In the genomic region with DNA sequence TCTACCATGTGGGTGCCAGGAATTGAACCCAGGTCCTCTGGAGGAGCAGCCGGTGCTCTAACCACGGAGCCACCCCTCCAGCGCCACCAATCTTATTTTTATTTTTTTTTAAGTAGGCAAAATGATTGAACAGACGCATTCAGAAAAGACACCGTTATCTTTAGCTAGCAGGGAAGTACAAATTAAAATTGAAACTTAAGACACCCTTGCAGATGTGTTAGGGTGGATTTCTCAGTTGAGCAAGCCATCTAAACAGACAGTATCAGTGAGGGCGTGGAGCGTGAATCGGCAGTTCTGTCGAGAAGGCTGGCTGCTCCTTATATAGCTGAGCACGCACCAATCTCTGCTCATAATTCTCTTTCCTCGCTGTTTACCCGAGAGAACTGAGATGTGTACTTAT, we compare ENCODE assay signal across 25 mouse cellular contexts. TPM values are rescaled to one million over a fixed set of nuclear protein-coding genes. Genes with fewer than 3 reads are reported as not detected.
A peak's percentile ranks its signal among the peaks of the same experiment; 100 is the strongest.
DNase-seq lines count a peak whose midpoint lies in the region; ATAC-seq and TF ChIP-seq lines count a peak whose summit lies in the region.
"Had no signal": no experiment of that assay in that cellular context is flagged by ENCODE, and none has a peak within 500 bp of the region (broad histone marks: within the 10 kb centered on the region; RNA-seq: fewer than 3 reads in every experiment).

No protein-coding gene starts in this region.

- peak; percentile 51 for ATAC-seq in megakaryocyte-erythroid progenitor cell, adult 5-6 weeks (replicated peaks; ENCODE audit: low FRiP score, low TSS enrichment, poor library complexity, severe bottlenecking)
- no peak for ATAC-seq in intestine, postnatal 0 days
- ATAC-seq: activated CD4-positive, CD25-positive, alpha-beta regulatory T cell, adult 4 months; CD4-positive, CD25-positive, alpha-beta regulatory T cell, adult 4 months; forebrain, embryonic 15.5 days; Patski had no signal

- 89% methylated on average over 12 of the region's 12 CpGs for WGBS in intestine, postnatal 0 days

- TF ChIP-seq CTCF in intestine, postnatal 0 days (IDR thresholded peaks at IDR 0.05; ENCODE audit: low read depth), result no peak

- H3K4me2 ChIP-seq in intestine, postnatal 0 days (replicated peaks; ENCODE audit: low read depth), result no peak overlapping the region
- H3K4me2 ChIP-seq: embryonic facial prominence, embryonic 15.5 days; forebrain, embryonic 15.5 days; heart, embryonic 11.5 days; heart, embryonic 15.5 days; hindbrain, embryonic 15.5 days had no signal

- no peak overlapping the region for H3K27ac ChIP-seq in intestine, postnatal 0 days (ENCODE audit: low read depth, low read length)
- H3K27ac ChIP-seq: embryonic facial prominence, embryonic 15.5 days; forebrain, embryonic 15.5 days; heart, adult 2 months; heart, embryonic 15.5 days; hindbrain, embryonic 15.5 days had no signal

- peak; percentile 18 to 62 for DNase-seq in right cerebral cortex, postnatal 36 days (ENCODE audit: low spot score in 2 of 2)
- no peak for DNase-seq in right cerebral cortex, postnatal 4 days
- DNase-seq in brain, adult 2 months (ENCODE audit: low read depth, low spot score), result peak; percentile 86
- DNase-seq in spleen, postnatal 10 days (ENCODE audit: low spot score in 2 of 2), result no peak
- DNase-seq: adrenal gland, postnatal 14 days; B cell, adult 2 months; cerebellum, adult 18-20 months; cerebellum, adult 9-11 months; cerebellum, postnatal 36 days; gastrocnemius, postnatal 14 days; heart, adult 2 months; heart, postnatal 14 days had no signal

- H3K36me3 ChIP-seq in intestine, postnatal 0 days (ENCODE audit: control insufficient read depth, insufficient read depth), result no peaks in the 10 kb centered on the region
- H3K36me3 ChIP-seq: embryonic facial prominence, embryonic 15.5 days; forebrain, embryonic 15.5 days; G1E; heart, embryonic 15.5 days; hindbrain, embryonic 15.5 days had no signal

- H3K9ac ChIP-seq in intestine, postnatal 0 days (ENCODE audit: low read depth, low read length), result no peak overlapping the region
- H3K9ac ChIP-seq: embryonic facial prominence, embryonic 15.5 days; forebrain, embryonic 15.5 days; heart, embryonic 15.5 days; hindbrain, embryonic 15.5 days had no signal

- no peaks in the 10 kb centered on the region for H3K9me3 ChIP-seq in intestine, postnatal 0 days (ENCODE audit: control insufficient read depth)
- H3K9me3 ChIP-seq: embryonic facial prominence, embryonic 15.5 days; forebrain, embryonic 15.5 days; heart, embryonic 15.5 days; hindbrain, embryonic 15.5 days had no signal

- no peaks in the 10 kb centered on the region for H3K4me1 ChIP-seq in intestine, postnatal 0 days (replicated peaks; ENCODE audit: control insufficient read depth, insufficient read depth, low read length)

- H3K4me3 ChIP-seq in intestine, postnatal 0 days (ENCODE audit: low read depth, low read length), result no peak overlapping the region
- H3K4me3 ChIP-seq: embryonic facial prominence, embryonic 15.5 days; erythroblast, embryonic 14.5 days; forebrain, embryonic 15.5 days; heart, adult 2 months; heart, embryonic 15.5 days; hindbrain, embryonic 15.5 days had no signal

- H3K27me3 ChIP-seq in intestine, postnatal 0 days (replicated peaks; ENCODE audit: control insufficient read depth, insufficient read depth, low read length), result peaks cover 30% of the 10 kb centered on the region
- H3K27me3 ChIP-seq: forebrain, embryonic 15.5 days; hindbrain, embryonic 15.5 days had no signal

RNA-seq across cellular contexts. Expression of gene Pop5, which starts 17.6 kb away (rescaled TPM):
- total RNA-seq in megakaryocyte-erythroid progenitor cell, adult 5-6 weeks (2014; fragmentation: Nextera tagmentation), result 130 and 136 TPM in 2 replicates
- 69.1 and 154 TPM in 2 replicates for total RNA-seq in megakaryocyte-erythroid progenitor cell, adult 5-6 weeks (2017)
- 75.7 and 77.1 TPM in 2 replicates for polyA plus RNA-seq in intestine, postnatal 0 days (2015; fragmentation: Nextera tagmentation; extraction: Ambion mirVana)

RNA-seq across cellular contexts. Expression of gene Cabp1, which starts 23.8 kb away (rescaled TPM):
- not detected in 2 replicates for total RNA-seq in megakaryocyte-erythroid progenitor cell, adult 5-6 weeks (2014; fragmentation: Nextera tagmentation)
- total RNA-seq in megakaryocyte-erythroid progenitor cell, adult 5-6 weeks (2017), result not detected in 2 replicates
- polyA plus RNA-seq in intestine, postnatal 0 days (2015; fragmentation: Nextera tagmentation; extraction: Ambion mirVana), result 0.57 and 0.90 TPM in 2 replicates
- total RNA-seq: hematopoietic stem cell, adult 5-6 weeks had no signal
- polyA plus RNA-seq: CD4-positive, CD25-positive, alpha-beta regulatory T cell, adult 4 months; erythroblast, embryonic 14.5 days; G1E had no signal

RNA-seq across cellular contexts. Expression of gene Rnf10, which starts 54.7 kb away (rescaled TPM):
- total RNA-seq in megakaryocyte-erythroid progenitor cell, adult 5-6 weeks (2014; fragmentation: Nextera tagmentation), result 47.4 and 71.5 TPM in 2 replicates
- 35.9 and 36.9 TPM in 2 replicates for total RNA-seq in megakaryocyte-erythroid progenitor cell, adult 5-6 weeks (2017)
- 64.9 and 69.1 TPM in 2 replicates for polyA plus RNA-seq in intestine, postnatal 0 days (2015; fragmentation: Nextera tagmentation; extraction: Ambion mirVana)

Comparison
In these comparisons a context has a peak if more than half of its experiments do, and no peak if none do; other contexts are left out.
1. DNase-seq: peak in right cerebral cortex, postnatal 36 days (2 of 2) and brain, adult 2 months (single experiment); none in right cerebral cortex, postnatal 4 days (single experiment) and spleen, postnatal 10 days (0 of 2).